Mouse (Mus musculus): Measurements from ENCODE around the gene Orc5. TPM values are rescaled to one million over a fixed set of nuclear protein-coding genes. Genes with fewer than 3 reads are reported as not detected.

The Orc5 gene
- polyA plus RNA-seq, 1 experiment: 7.2 TPM

GRCm38 (mm10) chr5:22556713-22557112, 6.5 kb upstream of the Orc5 start:
- Histone ChIP-seq H3K4me1 (ENCODE audit: control insufficient read depth, insufficient read depth, low read length) (peaks cover 8% of the 10 kb centered on the region), H3K27me3 (ENCODE audit: control insufficient read depth, insufficient read depth, low read length) (no peaks in the 10 kb centered on the region), H3K27ac (ENCODE audit: control insufficient read depth, insufficient read depth, low read depth, low read length) (no peak overlapping the region), H3K36me3 (ENCODE audit: control insufficient read depth, insufficient read depth, low read length) (no peaks in the 10 kb centered on the region; the same call in 1 of the 2 replicates), H3K4me3 (ENCODE audit: control insufficient read depth, low read depth, low read length) (no peak overlapping the region)
- TF ChIP-seq POLR2A (IDR thresholded peaks at IDR 0.05; ENCODE audit: control insufficient read depth, low read depth, low read length): no peak

- TF ChIP-seq POLR2A (IDR thresholded peaks at IDR 0.05; ENCODE audit: control insufficient read depth, low read depth, low read length) (no peak), CTCF (IDR thresholded peaks at IDR 0.05; ENCODE audit: control insufficient read depth, insufficient read depth, insufficient replicate concordance, low read depth, low read length) (no peak)
- Histone ChIP-seq H3K27ac (ENCODE audit: control insufficient read depth, insufficient read depth, low read depth, low read length) (no peak overlapping the region), H3K36me3 (ENCODE audit: control insufficient read depth, insufficient read depth, low read length) (no peaks in the 10 kb centered on the region; the same call in 1 of the 2 replicates), H3K4me1 (ENCODE audit: control insufficient read depth, insufficient read depth, low read length) (peaks cover 8% of the 10 kb centered on the region), H3K27me3 (ENCODE audit: control insufficient read depth, insufficient read depth, low read length) (no peaks in the 10 kb centered on the region), H3K4me3 (ENCODE audit: control insufficient read depth, low read depth, low read length) (peak overlapping the region; percentile 56)
These were observed 2.1 kb upstream of the Orc5 start for GRCm38 (mm10) chr5:22552233-22552765.

GRCm38 (mm10) chr5:22549366-22550032, 730 bp downstream of the Orc5 start:
- Histone ChIP-seq H3K27me3 (ENCODE audit: control insufficient read depth, insufficient read depth, low read length) (no peaks in the 10 kb centered on the region), H3K4me1 (ENCODE audit: control insufficient read depth, insufficient read depth, low read length) (peaks cover 8% of the 10 kb centered on the region), H3K36me3 (ENCODE audit: control insufficient read depth, insufficient read depth, low read length) (no peaks in the 10 kb centered on the region; the same call in 1 of the 2 replicates), H3K4me3 (ENCODE audit: control insufficient read depth, low read depth, low read length) (peak overlapping the region; percentile 98), H3K27ac (ENCODE audit: control insufficient read depth, insufficient read depth, low read depth, low read length) (peak overlapping the region; percentile 95)
- TF ChIP-seq POLR2A (IDR thresholded peaks at IDR 0.05; ENCODE audit: control insufficient read depth, low read depth, low read length) (no peak), CTCF (IDR thresholded peaks at IDR 0.05; ENCODE audit: control insufficient read depth, insufficient read depth, insufficient replicate concordance, low read depth, low read length) (no peak)

GRCm38 (mm10) chr5:22548556-22549161, 1.6 kb downstream of the Orc5 start:
- Histone ChIP-seq H3K4me1 (ENCODE audit: control insufficient read depth, insufficient read depth, low read length) (peaks cover 8% of the 10 kb centered on the region), H3K4me3 (ENCODE audit: control insufficient read depth, low read depth, low read length) (no peak overlapping the region), H3K27me3 (ENCODE audit: control insufficient read depth, insufficient read depth, low read length) (no peaks in the 10 kb centered on the region), H3K27ac (ENCODE audit: control insufficient read depth, insufficient read depth, low read depth, low read length) (no peak overlapping the region), H3K36me3 (ENCODE audit: control insufficient read depth, insufficient read depth, low read length) (no peaks in the 10 kb centered on the region; the same call in 1 of the 2 replicates)
- TF ChIP-seq POLR2A (IDR thresholded peaks at IDR 0.05; ENCODE audit: control insufficient read depth, low read depth, low read length) (no peak), CTCF (IDR thresholded peaks at IDR 0.05; ENCODE audit: control insufficient read depth, insufficient read depth, insufficient replicate concordance, low read depth, low read length) (no peak)

- Histone ChIP-seq H3K4me1 (ENCODE audit: control insufficient read depth, insufficient read depth, low read length) (no peaks in the 10 kb centered on the region), H3K4me3 (ENCODE audit: control insufficient read depth, low read depth, low read length) (no peak overlapping the region), H3K27me3 (ENCODE audit: control insufficient read depth, insufficient read depth, low read length) (no peaks in the 10 kb centered on the region), H3K27ac (ENCODE audit: control insufficient read depth, insufficient read depth, low read depth, low read length) (no peak overlapping the region), H3K36me3 (ENCODE audit: control insufficient read depth, insufficient read depth, low read length) (no peaks in the 10 kb centered on the region; the same call in 1 of the 2 replicates)
- no peak for TF ChIP-seq POLR2A (IDR thresholded peaks at IDR 0.05; ENCODE audit: control insufficient read depth, low read depth, low read length)
- no peak for TF ChIP-seq CTCF (IDR thresholded peaks at IDR 0.05; ENCODE audit: control insufficient read depth, insufficient read depth, insufficient replicate concordance, low read depth, low read length)
These were observed 3.7 kb downstream of the Orc5 start for GRCm38 (mm10) chr5:22546536-22546935.

- no peaks in the 10 kb centered on the region for H3K4me1 ChIP-seq (ENCODE audit: control insufficient read depth, insufficient read depth, low read length)
- no peaks in the 10 kb centered on the region for H3K27me3 ChIP-seq (ENCODE audit: control insufficient read depth, insufficient read depth, low read length)
- no peaks in the 10 kb centered on the region; the same call in 1 of the 2 replicates for H3K36me3 ChIP-seq (ENCODE audit: control insufficient read depth, insufficient read depth, low read length)
- TF ChIP-seq POLR2A (IDR thresholded peaks at IDR 0.05; ENCODE audit: control insufficient read depth, low read depth, low read length) (no peak), CTCF (IDR thresholded peaks at IDR 0.05; ENCODE audit: control insufficient read depth, insufficient read depth, insufficient replicate concordance, low read depth, low read length) (no peak)
- H3K4me3 ChIP-seq (ENCODE audit: control insufficient read depth, low read depth, low read length): no peak overlapping the region
- no peak overlapping the region for H3K27ac ChIP-seq (ENCODE audit: control insufficient read depth, insufficient read depth, low read depth, low read length)
These were observed 4.9 kb downstream of the Orc5 start for GRCm38 (mm10) chr5:22545305-22545704.

- Histone ChIP-seq H3K27ac (ENCODE audit: control insufficient read depth, insufficient read depth, low read depth, low read length) (no peak overlapping the region), H3K4me1 (ENCODE audit: control insufficient read depth, insufficient read depth, low read length) (no peaks in the 10 kb centered on the region), H3K4me3 (ENCODE audit: control insufficient read depth, low read depth, low read length) (no peak overlapping the region), H3K27me3 (ENCODE audit: control insufficient read depth, insufficient read depth, low read length) (no peaks in the 10 kb centered on the region), H3K36me3 (ENCODE audit: control insufficient read depth, insufficient read depth, low read length) (no peaks in the 10 kb centered on the region; the same call in 1 of the 2 replicates)
- no peak for TF ChIP-seq POLR2A (IDR thresholded peaks at IDR 0.05; ENCODE audit: control insufficient read depth, low read depth, low read length)
- no peak for TF ChIP-seq CTCF (IDR thresholded peaks at IDR 0.05; ENCODE audit: control insufficient read depth, insufficient read depth, insufficient replicate concordance, low read depth, low read length)
These were observed 7.6 kb downstream of the Orc5 start for GRCm38 (mm10) chr5:22542676-22543075.
